Comparison of ENCODE assay signal across 24 mouse cellular contexts in genomic region chr9:44031079-44031478, GRCm38 (mm10). TPM values are rescaled to one million over a fixed set of nuclear protein-coding genes. Genes with fewer than 3 reads are reported as not detected.
A peak's percentile ranks its signal among the peaks of the same experiment; 100 is the strongest.
DNase-seq lines count a peak whose midpoint lies in the region; ATAC-seq lines count a peak whose summit lies in the region.
"Had no signal": no experiment of that assay in that cellular context is flagged by ENCODE, and none has a peak within 500 bp of the region (broad histone marks: within the 10 kb centered on the region; RNA-seq: fewer than 3 reads in every experiment).

No protein-coding gene starts in this region.

- intact Hi-C loops in gastrocnemius, postnatal 14 days (cut with DNase I; ENCODE audit: low total_unique reads), result no loop called here

- DNase-seq in CD4-positive, CD25-positive, alpha-beta regulatory T cell, adult 2 months (ENCODE audit: low read depth, low spot score), result peak; percentile 83
- peak; percentile 82 for DNase-seq in T-cell, adult 2 months (ENCODE audit: low spot score)
- peak; percentile 81 for DNase-seq in thymus, postnatal 0 days (ENCODE audit: low spot score)
- no peak for DNase-seq in liver
- no peak for DNase-seq in gastrocnemius, postnatal 14 days
- DNase-seq in midbrain, embryonic 11.5 days (ENCODE audit: low spot score, missing footprints), result no peak
- DNase-seq in frontal cortex, postnatal 36 days (ENCODE audit: low spot score in 2 of 2), result no peak
- DNase-seq: adrenal gland, postnatal 25 days; B cell, adult 2 months; cerebellum, adult 18-20 months; gastrocnemius, postnatal 10 days; heart, adult 2 months; kidney, adult 18-20 months; kidney, postnatal 10 days; lung, adult 2 months had no signal

- H3K27me3 ChIP-seq in midbrain, embryonic 11.5 days (ENCODE audit: control insufficient read depth, insufficient read depth, low read length), result no peaks in the 10 kb centered on the region
- H3K27me3 ChIP-seq: liver, embryonic 12.5 days had no signal

- no peak overlapping the region for H3K4me3 ChIP-seq in midbrain, embryonic 11.5 days (ENCODE audit: low read depth, low read length)
- H3K4me3 ChIP-seq: embryonic facial prominence, embryonic 10.5 days; forebrain, embryonic 12.5 days; heart, adult 2 months; hindbrain, embryonic 10.5 days; limb, embryonic 10.5 days; liver, embryonic 12.5 days; midbrain, embryonic 12.5 days; neural tube, embryonic 15.5 days had no signal

- no peak overlapping the region for H3K4me2 ChIP-seq in midbrain, embryonic 11.5 days
- H3K4me2 ChIP-seq: forebrain, embryonic 12.5 days; liver, embryonic 12.5 days; midbrain, embryonic 12.5 days; neural tube, embryonic 15.5 days had no signal

- no peaks in the 10 kb centered on the region for H3K9me3 ChIP-seq in midbrain, embryonic 11.5 days (ENCODE audit: control insufficient read depth, low read length)
- H3K9me3 ChIP-seq: embryonic facial prominence, embryonic 10.5 days; forebrain, embryonic 12.5 days; hindbrain, embryonic 10.5 days; limb, embryonic 10.5 days; liver, embryonic 12.5 days; midbrain, embryonic 12.5 days; neural tube, embryonic 15.5 days had no signal

- no peaks in the 10 kb centered on the region for H3K4me1 ChIP-seq in midbrain, embryonic 11.5 days (ENCODE audit: control insufficient read depth, insufficient read depth, low read length)
- H3K4me1 ChIP-seq: embryonic facial prominence, embryonic 10.5 days; forebrain, embryonic 12.5 days; limb, embryonic 10.5 days; liver, embryonic 12.5 days; midbrain, embryonic 12.5 days; neural tube, embryonic 15.5 days had no signal

- H3K27ac ChIP-seq in midbrain, embryonic 11.5 days (ENCODE audit: low read depth, low read length), result no peak overlapping the region
- H3K27ac ChIP-seq: embryonic facial prominence, embryonic 10.5 days; forebrain, embryonic 12.5 days; heart, adult 2 months; hindbrain, embryonic 10.5 days; hindbrain, postnatal 0 days; limb, embryonic 10.5 days; liver, embryonic 12.5 days; midbrain, embryonic 12.5 days; neural tube, embryonic 15.5 days had no signal

- 86% methylated on average over 5 of the region's 5 CpGs for WGBS in midbrain, embryonic 11.5 days

- ATAC-seq in megakaryocyte, adult 5-6 weeks (ENCODE audit: poor library complexity, severe bottlenecking), result peak; percentile 63
- no peak for ATAC-seq in midbrain, embryonic 11.5 days (ENCODE audit: low FRiP score)
- ATAC-seq: hindbrain, postnatal 0 days; liver, embryonic 12.5 days had no signal

- H3K9ac ChIP-seq in midbrain, embryonic 11.5 days (ENCODE audit: low read length), result no peak overlapping the region
- H3K9ac ChIP-seq: forebrain, embryonic 12.5 days; liver, embryonic 12.5 days; midbrain, embryonic 12.5 days; neural tube, embryonic 15.5 days had no signal

- no peaks in the 10 kb centered on the region for H3K36me3 ChIP-seq in midbrain, embryonic 11.5 days (ENCODE audit: control insufficient read depth, insufficient read depth, low read length)
- H3K36me3 ChIP-seq: embryonic facial prominence, embryonic 10.5 days; forebrain, embryonic 12.5 days; hindbrain, embryonic 10.5 days; limb, embryonic 10.5 days; liver, embryonic 12.5 days; midbrain, embryonic 12.5 days; neural tube, embryonic 15.5 days had no signal

RNA-seq across cellular contexts. Expression of gene Thy1, which starts 12.1 kb away (rescaled TPM):
- 16.0 and 16.7 TPM in 2 replicates for total RNA-seq in megakaryocyte, adult 5-6 weeks (2015)
- 7.5 and 10.5 TPM in 2 replicates for total RNA-seq in megakaryocyte, adult 5-6 weeks (2017)
- polyA plus RNA-seq in thymus, postnatal 0 days (2015; fragmentation: Nextera tagmentation; extraction: Ambion mirVana), result 415 and 436 TPM in 2 replicates
- 10 to 100 TPM; 35.5 to 45.4 TPM for total RNA-seq in gastrocnemius, postnatal 14 days (2021)
- not detected in 2 replicates for polyA plus RNA-seq in midbrain, embryonic 11.5 days (2014; fragmentation: Nextera tagmentation; extraction: Ambion mirVana)
- polyA plus RNA-seq: forebrain, embryonic 12.5 days; midbrain, embryonic 12.5 days had no signal

RNA-seq across cellular contexts. Expression of gene Usp2, which starts 35.7 kb away (rescaled TPM):
- 1.3 and 4.5 TPM in 2 replicates for total RNA-seq in megakaryocyte, adult 5-6 weeks (2015)
- total RNA-seq in megakaryocyte, adult 5-6 weeks (2017), result 1.1 and 1.3 TPM in 2 replicates
- polyA plus RNA-seq in thymus, postnatal 0 days (2015; fragmentation: Nextera tagmentation; extraction: Ambion mirVana), result 7.4 and 13.1 TPM in 2 replicates
- 100 to 1,000 TPM; 142 to 224 TPM for total RNA-seq in gastrocnemius, postnatal 14 days (2021)
- 7.3 and 9.7 TPM in 2 replicates for polyA plus RNA-seq in midbrain, embryonic 11.5 days (2014; fragmentation: Nextera tagmentation; extraction: Ambion mirVana)

Comparison
In these comparisons a context has a peak if more than half of its experiments do, and no peak if none do; other contexts are left out.
1. DNase-seq: peak in CD4-positive, CD25-positive, alpha-beta regulatory T cell, adult 2 months (single experiment), T-cell, adult 2 months (single experiment) and thymus, postnatal 0 days (single experiment); none in liver (single experiment), gastrocnemius, postnatal 14 days (single experiment), midbrain, embryonic 11.5 days (single experiment) and frontal cortex, postnatal 36 days (0 of 2).
2. RNA of gene Usp2, which starts 35.7 kb away (total RNA-seq): 142 to 224 TPM in gastrocnemius, postnatal 14 days; 1.1 to 4.5 TPM in megakaryocyte, adult 5-6 weeks; every median in the first group is over 10 times any median in the second.